Mouse (Mus musculus): Measurements from ENCODE around the gene Gm11214.
A peak's percentile ranks its signal among the peaks of the same experiment; 100 is the strongest.

Gm11214 gene

DNA sequence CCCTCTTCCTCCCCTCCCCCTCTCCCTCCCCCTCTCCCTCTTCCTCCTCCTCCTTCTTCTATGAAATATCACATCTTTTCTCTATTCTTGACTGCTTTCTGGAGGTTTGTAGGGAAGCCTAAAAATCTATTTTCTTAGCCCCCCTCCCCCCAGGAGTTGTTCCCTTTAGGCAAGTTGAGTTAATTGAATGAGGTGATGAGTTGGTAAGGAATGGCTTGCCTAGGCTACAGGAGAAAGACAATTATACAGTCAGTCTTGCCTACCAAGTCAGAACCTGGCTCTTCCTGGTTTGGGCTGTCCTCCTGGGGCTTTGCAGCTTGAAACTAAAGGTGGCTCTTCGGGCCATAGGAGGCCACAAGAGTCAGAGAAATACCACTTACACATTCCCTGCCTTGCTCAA lies 3.4 kb downstream of the Gm11214 start:
- no peak for DNase-seq

DNA sequence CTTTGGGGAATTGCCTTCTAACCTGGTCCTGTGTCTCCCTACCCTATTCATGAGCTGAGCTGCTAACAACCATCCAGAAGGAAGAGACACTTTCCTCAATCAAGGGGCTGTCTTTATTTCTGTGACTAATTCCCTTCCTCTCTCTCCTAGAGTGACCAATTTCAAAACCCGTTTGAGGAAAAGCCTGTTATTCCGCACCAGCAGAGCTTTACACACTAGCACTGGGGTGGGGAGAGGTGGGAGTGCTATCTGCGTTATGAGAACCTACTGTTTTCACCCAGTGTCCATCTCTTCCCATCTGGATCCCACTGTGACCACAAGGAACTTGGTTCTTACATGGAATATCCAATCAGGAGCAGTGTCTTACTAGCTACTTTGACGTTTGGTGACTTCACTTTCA lies 4.1 kb downstream of the Gm11214 start:
- peak; percentile 3 for DNase-seq

DNA sequence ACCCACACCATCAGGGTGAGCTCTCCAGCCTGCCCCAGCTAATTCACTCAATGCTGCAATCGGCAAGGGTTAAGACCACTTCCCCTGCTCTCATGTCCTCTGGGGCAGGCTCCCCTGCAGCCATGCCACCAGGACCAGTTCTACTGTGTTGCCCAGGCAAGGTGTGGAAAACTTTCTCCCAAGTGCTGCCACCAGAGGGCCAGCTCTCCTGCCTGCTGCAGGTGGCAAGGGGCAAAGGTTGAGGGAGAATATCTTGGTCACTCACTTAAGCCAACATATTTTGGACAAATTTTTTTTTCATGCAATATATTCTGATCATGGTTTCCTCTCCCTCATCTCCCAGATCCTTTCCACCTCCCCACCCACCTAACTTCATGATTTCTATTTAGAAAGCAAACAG lies 8.8 kb downstream of the Gm11214 start:
- DNase-seq: peak; percentile 15

DNA sequence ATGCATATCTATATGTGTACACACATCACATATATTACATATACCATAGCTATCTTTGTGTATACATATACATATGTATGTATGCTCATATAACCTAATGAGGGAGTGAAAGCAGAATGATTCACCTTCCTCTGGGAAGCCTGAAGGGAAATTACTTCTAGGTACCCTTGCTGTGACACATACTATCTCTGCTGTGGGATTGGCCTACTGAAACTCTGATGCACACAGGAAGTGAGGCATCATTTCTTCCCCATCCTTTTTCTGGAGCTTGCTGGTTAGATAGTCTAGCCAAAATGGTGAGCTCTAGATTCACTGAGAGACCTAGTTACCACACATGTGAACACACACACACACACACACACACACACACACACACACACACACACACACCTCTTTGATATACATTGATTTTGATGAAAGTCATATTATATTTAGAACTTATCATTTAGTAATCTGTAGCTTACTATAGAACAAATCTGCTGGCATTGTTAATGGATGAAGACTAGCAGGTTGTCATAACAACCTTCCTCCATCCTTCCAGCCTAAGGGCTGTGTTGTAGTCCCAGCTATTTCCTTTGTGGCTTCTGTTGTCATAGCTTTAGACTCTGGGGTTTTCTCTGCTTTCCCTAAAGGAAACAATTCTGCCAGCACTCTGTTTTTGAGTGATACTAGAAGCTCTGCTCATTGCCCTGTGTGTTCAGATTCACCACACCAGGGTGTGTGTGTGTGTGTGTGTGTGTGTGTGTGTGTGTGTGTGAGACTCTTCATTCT lies 19.0 kb downstream of the Gm11214 start:
- DNase-seq: no peak

DNA sequence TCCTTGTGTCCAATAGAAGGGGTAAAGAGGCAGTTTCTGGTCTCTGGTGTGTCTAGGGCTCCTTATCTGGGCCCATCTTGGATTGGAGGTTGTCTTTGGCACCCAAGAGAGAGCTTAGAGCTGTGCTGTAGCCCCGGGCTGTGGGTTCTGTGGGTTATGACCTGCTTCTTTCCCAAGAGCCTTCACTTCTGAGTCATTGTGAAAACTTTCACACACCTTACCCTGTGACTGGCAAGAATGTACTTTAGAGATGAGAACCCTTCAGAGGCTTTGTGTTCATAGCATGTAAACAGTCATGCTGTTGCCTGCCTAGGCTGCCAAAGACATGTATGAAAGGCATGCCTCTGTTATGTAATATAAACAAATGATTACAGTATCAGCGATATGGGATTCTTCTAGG lies 23.3 kb downstream of the Gm11214 start:
- peak; percentile 48 for DNase-seq

DNA sequence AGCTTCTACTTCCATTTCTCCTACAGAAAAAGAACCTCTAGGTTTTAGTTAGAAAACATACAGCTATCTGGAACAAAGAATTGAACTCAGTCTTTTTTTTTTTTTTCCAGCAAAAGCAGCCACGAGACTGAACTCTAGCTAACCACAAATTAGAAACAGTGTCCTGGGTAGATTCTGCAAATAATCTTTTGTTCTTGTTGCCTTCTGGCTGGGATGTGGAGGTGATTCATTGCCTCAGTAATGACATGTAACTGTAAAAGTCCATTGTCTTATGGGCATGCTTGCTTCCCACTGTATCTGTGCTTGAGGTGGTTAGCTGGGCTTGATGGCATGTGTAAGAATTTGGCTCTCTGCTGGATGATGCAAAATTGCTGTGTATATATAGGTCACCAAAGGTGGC lies 24.6 kb downstream of the Gm11214 start:
- DNase-seq: no peak

DNA sequence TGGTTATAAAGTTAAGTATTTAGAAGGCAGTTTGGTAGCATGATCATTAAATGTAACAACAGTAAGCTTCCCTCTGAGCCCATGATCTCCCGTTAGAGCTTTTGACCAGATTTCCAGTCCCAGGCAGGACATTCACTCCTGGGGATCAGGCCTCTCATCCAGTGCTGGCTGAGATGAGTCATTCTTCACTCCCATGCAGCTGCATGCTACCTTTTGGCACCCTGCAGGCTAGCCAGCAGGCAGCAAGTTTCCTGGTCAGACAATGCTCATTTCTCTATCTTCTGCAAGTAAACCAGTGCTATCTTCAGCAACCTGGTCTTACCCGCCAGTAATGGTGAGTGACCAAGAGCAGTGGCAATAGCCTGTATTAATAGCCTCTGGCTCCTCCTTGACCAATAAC lies 30.0 kb downstream of the Gm11214 start:
- no peak for DNase-seq

DNA sequence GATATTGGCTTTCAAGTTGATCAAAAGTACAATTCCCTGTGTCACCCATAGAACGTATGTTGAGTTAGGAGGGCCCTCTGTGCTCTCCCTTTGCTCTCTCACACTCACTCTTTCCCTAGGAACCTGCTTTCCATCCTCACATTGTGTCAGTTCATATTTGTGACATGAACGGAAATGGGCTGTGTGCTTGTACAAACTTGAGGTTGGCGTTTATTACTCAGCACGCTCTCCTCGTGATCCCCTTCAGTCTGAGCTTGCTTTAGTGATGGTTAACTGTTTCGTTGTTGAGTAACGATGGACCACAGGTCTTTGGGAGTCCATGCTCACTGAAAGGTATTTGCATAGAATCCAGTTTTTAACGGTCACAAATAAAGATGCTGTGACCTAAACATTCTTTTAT lies 36.1 kb downstream of the Gm11214 start:
- DNase-seq: no peak

DNA sequence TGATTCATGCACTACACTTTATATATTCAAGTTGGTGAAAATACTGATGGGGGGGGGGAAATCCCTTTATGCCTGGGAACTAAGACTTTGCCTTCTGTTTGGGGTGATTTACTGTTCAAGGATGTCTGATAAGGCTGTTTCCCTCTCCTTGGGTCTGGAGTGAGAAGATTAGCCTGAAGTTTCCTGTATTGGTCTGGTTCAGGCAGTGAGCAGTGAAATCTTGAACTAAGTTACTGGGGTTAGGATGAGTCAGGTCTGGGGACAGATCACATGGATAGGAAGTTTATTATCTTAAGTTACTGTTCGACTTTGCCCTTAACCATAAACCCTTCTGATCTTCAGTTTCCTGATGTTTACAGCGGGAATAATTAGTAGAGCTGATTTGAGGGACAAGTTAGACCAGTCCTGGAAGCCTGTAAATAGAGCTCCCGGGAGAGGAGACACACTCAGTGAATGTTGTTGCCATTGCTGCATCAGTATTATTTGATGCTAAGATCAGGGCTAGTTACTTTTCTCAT lies 37.6 kb downstream of the Gm11214 start:
- no peak for DNase-seq

DNA sequence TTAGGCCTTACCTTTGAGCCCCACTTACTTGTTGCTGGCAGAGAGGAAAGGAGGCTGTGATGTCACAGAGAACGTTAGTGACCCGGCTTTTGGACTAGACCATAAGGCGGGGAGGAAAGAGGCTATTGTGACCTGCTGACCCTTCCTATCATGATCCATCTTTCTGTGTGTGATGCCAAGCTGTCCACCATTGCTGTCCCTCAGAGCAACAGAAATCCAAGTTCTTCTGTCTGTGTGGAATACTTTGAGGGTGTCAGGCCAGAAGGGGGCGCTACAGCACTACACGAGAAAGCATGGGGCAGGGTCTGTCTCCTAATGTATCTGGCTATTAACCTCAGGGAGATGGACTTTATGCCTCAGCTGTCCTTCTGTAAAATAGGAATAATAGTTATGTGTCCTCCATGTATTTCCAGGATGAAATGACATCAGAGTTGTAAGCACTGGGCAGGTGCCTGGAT lies 40.8 kb downstream of the Gm11214 start, which contains the start of gene Tex48:
Tex48 (minus strand) TSS at position 51 of the 458 bp plus-strand sequence.
- DNase-seq: peak; percentile 51

DNA sequence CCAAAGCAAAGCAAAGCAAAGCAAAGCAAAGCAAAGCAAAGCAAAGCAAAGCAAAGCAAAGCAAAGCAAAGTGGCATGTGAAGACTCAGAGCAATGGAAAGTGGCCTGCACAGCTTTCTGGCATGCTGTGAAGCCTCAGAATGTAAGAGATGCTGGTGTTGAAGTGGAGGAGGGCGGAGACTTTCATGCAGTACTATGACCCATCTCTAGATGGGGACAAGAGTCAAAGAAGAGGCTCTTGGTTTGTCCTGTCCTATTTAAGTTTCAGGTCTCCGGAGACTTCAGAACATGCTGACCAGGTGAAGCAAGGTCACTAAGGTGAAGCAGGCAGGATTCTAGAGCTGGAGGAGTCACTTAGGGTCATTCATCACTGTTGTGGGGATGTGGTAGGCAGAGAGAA lies 41.3 kb downstream of the Gm11214 start:
- DNase-seq: no peak
